Mouse (Mus musculus) bone marrow macrophage, adult 2 months (primary cell): Measurements from ENCODE around the gene Rala. TPM values are rescaled to one million over a fixed set of nuclear protein-coding genes. Genes with fewer than 3 reads are reported as not detected.

Source experiments
- H3K27ac ChIP-seq: 2 replicates; pipeline ENCODE4 v1.5.1; 2012; ENCODE audit warnings: low read depth, low read length; ENCODE audit not compliant: insufficient read depth
- H3K4me1 ChIP-seq: 2 replicates; pipeline ENCODE4 v1.6.1; 2012; ENCODE audit warnings: low read length; ENCODE audit not compliant: control insufficient read depth, insufficient read depth
- H3K4me3 ChIP-seq: 2 replicates; pipeline ENCODE4 v1.5.1; 2012; ENCODE audit warnings: mild to moderate bottlenecking, low read length, moderate library complexity; ENCODE audit not compliant: insufficient read depth
- CTCF ChIP-seq: IDR thresholded peaks from 2 replicates; pipeline ENCODE4 v1.5.1; 2012; ENCODE audit warnings: low read depth, mild to moderate bottlenecking, low read length, moderate library complexity
- POLR2A ChIP-seq: IDR thresholded peaks from 2 replicates; pipeline ENCODE4 v1.6.1; 2012; ENCODE audit warnings: mild to moderate bottlenecking, low read depth, low read length, borderline replicate concordance
- polyA plus RNA-seq: library from polyadenylated mRNA; stranded (reverse); fragments of >200 nt; gene quantifications from 2 replicates; pipeline ENCODE4 v1.2.4, GENCODE M21; 2012; ENCODE audit not compliant: missing spikeins, insufficient read depth, insufficient read length

Rala gene
- polyA plus RNA-seq, 1 experiment, result 64.5 TPM

DNA sequence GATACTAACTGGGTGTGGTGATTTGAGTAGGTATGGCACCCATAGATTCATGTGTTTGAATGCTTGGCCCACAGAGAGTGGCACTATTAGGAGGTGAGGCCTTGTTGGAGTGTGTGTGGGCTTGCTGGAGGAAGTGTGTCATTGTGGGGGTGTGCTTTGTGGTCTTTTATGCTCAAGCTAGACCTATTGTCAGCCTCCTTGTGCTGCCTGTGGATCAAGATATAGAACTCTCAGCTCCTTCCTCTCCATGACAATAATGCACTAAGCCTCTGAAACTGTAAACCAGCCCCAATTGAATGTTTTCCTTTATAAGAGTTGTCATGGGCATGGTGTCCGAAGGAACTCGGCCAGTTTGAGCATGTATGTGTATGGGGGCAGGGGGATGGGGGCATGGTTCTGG lies 100.7 kb downstream of the Rala start:
- Histone ChIP-seq H3K27ac (no peak overlapping the region), H3K4me3 (no peak overlapping the region), H3K4me1 (no peaks in the 10 kb centered on the region)
- TF ChIP-seq POLR2A (no peak), CTCF (no peak)

DNA sequence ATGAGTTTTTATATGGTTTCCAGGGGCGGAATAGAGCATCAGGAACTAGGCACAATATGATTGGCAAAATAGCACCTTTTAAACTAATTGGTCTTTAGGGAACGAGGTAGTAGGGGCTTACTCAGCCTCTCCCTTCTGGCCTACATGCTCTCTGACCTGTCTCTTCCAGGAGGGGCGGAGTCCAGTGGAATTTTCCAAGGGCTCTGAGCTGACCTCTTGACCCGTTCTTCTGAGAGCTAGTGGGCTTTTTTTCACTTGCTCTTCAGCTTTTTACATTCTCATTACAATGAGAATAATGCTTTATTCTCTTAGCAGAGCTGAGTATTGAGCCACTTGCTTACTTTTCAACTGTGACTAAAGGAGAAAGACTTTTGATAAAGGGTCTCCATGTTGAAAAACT lies 101.3 kb downstream of the Rala start:
- Histone ChIP-seq H3K4me3 (no peak overlapping the region), H3K4me1 (no peaks in the 10 kb centered on the region), H3K27ac (no peak overlapping the region)
- no peak for TF ChIP-seq POLR2A
- TF ChIP-seq CTCF, result no peak

DNA sequence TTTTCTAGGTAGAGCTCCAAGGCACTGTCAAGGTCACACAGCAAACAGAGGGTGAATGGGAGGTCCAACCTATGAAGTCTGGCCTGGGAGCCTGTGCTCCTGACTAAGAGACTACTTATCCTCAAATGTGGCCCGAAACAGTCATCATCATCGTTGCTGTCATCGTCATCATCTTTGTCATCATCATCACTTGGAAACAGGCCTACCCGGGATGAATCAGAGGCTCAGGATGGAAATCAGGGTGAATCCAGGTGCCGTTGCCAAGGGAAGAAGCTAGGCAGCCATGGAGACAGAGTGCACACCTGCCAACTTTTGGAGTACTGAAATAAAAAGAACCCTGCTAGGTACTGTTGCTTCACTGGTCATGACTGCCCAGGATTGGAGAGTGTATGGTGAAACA lies 104.9 kb downstream of the Rala start:
- Histone ChIP-seq H3K4me1 (peaks cover 9% of the 10 kb centered on the region), H3K27ac (no peak overlapping the region), H3K4me3 (no peak overlapping the region)
- TF ChIP-seq CTCF (no peak), POLR2A (no peak)

DNA sequence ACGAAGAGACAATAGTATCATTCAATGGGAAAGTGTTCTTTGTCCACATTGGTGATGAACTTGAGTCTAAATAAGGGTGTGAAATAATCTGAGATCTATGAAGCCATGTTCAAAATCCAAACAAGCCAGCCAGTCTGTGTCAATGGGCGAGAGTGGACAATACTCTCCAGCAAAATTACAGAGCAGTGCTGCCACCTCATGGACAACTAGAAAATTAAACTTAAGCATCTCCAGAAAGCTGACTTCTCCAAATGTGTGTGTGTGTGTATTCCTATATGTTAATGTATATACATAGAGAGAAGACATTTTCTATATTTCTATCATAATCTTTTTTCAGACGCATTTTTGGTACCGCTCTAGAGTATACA lies 105.6 kb downstream of the Rala start:
- no peak overlapping the region for H3K27ac ChIP-seq
- H3K4me3 ChIP-seq, result no peak overlapping the region
- H3K4me1 ChIP-seq, result peaks cover 9% of the 10 kb centered on the region
- TF ChIP-seq POLR2A (no peak), CTCF (no peak)

DNA sequence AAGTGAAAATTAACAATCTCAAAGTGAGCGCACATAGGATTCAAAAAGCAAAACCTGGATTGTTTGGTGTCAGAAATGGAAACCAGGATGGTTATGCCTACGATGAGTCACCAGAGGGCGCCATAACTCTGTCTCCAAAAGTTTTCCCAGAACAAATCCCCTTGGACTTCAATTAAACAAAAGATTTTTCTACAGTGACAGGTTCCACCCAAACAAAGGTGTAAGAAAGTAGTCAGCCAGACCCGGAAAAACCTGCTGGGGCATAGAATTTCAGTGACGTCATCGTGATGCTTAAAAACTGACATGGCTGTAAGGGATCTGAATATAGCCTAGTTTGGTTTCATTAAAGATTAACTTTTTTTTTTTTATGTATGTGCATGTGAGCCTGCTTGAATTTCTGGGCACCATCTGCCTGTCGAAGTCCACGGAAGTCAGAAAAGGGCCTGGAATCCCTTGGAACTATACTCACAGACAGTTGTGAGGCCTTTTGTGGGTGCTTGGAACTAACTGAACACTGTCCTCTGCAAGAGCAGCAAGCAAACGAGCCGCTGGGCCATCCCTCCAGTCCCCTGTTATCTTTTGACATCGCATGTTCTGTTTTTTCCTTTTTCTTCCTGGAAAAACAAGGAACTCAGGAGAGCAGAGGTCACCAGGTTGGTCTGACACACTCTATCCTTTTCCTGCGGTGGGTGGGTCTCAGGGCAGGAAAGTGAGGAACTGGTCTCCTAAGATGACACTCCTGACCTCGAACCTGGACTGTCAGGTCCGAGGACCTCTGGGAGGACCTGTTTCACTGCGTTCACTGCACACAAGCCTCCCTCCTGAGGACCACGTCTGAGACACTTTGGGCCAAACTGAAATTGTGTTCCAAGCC lies 106.2 kb downstream of the Rala start:
- H3K27ac ChIP-seq, result no peak overlapping the region
- H3K4me1 ChIP-seq, result peaks cover 9% of the 10 kb centered on the region
- TF ChIP-seq POLR2A, result no peak
- 0 out of 2 replicates have a peak, but pooled peaks have one; percentile 5 for TF ChIP-seq CTCF
- H3K4me3 ChIP-seq, result no peak overlapping the region

GRCm38 (mm10) chr13:17836808-17837207 lies 107.2 kb downstream of the Rala start:
- no peak overlapping the region for H3K4me3 ChIP-seq
- TF ChIP-seq CTCF, result no peak
- TF ChIP-seq POLR2A, result no peak
- no peak overlapping the region for H3K27ac ChIP-seq
- H3K4me1 ChIP-seq, result peaks cover 9% of the 10 kb centered on the region

DNA sequence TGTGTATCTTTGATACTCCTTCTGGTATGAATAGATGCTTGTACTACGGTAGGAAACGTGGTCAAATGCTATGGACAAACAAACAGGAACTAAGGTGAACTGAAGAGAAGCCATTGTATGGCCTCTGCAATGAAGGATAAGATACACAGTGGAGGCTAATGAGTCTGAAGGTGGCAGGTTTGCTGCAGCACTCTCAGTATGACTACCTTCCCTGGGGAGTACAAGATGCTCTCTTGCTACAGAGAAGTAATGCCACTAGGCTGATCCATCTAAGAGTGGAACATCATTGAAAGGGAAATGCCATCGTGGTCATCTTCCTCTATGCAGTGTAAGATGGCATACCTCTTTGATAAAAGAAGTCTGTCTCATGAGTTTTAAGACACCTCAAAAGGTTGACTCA lies 111.1 kb downstream of the Rala start:
- no peak overlapping the region for H3K4me3 ChIP-seq
- peaks cover 9% of the 10 kb centered on the region for H3K4me1 ChIP-seq
- H3K27ac ChIP-seq, result no peak overlapping the region
- TF ChIP-seq CTCF (no peak), POLR2A (no peak)

Other genes with a start within 250 kb of the Rala start
- gene Mplkip, start 249.0 kb downstream of the Rala start, polyA plus RNA-seq, result 42.6 and 46.3 TPM in 2 replicates
- gene Sugct, start 248.7 kb downstream of the Rala start, polyA plus RNA-seq, result 2.4 and 3.0 TPM in 2 replicates
- 45.8 and 46.5 TPM in 2 replicates for gene Cdk13, start 139.1 kb downstream of the Rala start, polyA plus RNA-seq
- 15.7 and 18.3 TPM in 2 replicates for gene Yae1d1, start 49.1 kb upstream of the Rala start, polyA plus RNA-seq